Mouse (Mus musculus): ENCODE results near the gene Scoc. TPM values are rescaled to one million over a fixed set of nuclear protein-coding genes. Genes with fewer than 3 reads are reported as not detected.

Scoc gene
- 145 and 155 TPM in 2 replicates for polyA plus RNA-seq (2012; rRNA removed)

DNA sequence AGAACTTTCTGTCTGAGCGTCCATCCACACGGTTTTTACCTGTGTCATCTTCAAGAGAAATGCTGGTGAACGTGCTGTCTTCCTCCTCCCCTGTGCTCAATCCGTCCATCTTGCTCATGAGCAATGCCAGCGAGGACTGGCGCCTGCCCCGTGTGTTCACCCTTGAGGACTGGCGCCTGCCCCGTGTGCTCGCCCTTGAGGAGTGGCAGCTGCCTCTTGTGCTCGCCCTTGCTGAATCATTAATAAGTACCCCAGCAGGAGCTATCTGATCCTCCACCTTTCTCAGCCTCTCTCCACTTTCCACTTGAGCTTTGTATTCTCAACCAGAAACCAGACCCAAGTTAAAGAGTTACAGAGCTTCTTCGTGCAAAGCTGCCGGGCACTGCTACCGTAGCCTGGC lies at the start of gene Scoc:
TSS of gene Scoc (minus strand) at position 170 of the 400 bp plus-strand sequence.

GRCm38 (mm10) chr8:83389316-83390005 lies 68.7 kb downstream of the Scoc start, which contains the start of gene Clgn:
TSS of gene Clgn (plus strand) at chr8:83389867.

Other genes with a start within 250 kb of the Scoc start
- gene Ucp1, start 168.0 kb downstream of the Scoc start, polyA plus RNA-seq (2012; rRNA removed), result 0.41 and 0.55 TPM in 2 replicates
- gene Elmod2, start 125.9 kb downstream of the Scoc start, polyA plus RNA-seq (2012; rRNA removed), result 18.5 and 21.4 TPM in 2 replicates
- not detected in 2 replicates for gene Mgat4d, start 109.9 kb downstream of the Scoc start, polyA plus RNA-seq (2012; rRNA removed)
- 6.0 and 6.8 TPM in 2 replicates for gene Clgn, start 68.5 kb downstream of the Scoc start, polyA plus RNA-seq (2012; rRNA removed)
- 0.02 and 0.03 TPM in 2 replicates for gene Olfr370, start 77.4 kb upstream of the Scoc start, polyA plus RNA-seq (2012; rRNA removed)
- gene Ndufb7, start 108.3 kb upstream of the Scoc start, polyA plus RNA-seq (2012; rRNA removed), result 303 and 319 TPM in 2 replicates
- 974 and 984 TPM in 2 replicates for gene Tecr, start 149.6 kb upstream of the Scoc start, polyA plus RNA-seq (2012; rRNA removed)
- gene Dnajb1, start 149.8 kb upstream of the Scoc start, polyA plus RNA-seq (2012; rRNA removed), result 31.1 and 34.0 TPM in 2 replicates
- gene Gipc1, start 194.3 kb upstream of the Scoc start, polyA plus RNA-seq (2012; rRNA removed), result 92.0 and 93.3 TPM in 2 replicates
- gene Ptger1, start 208.3 kb upstream of the Scoc start, polyA plus RNA-seq (2012; rRNA removed), result 1.00 and 1.2 TPM in 2 replicates
- gene Pkn1, start 240.8 kb upstream of the Scoc start, polyA plus RNA-seq (2012; rRNA removed), result 63.8 and 64.0 TPM in 2 replicates